9 mouse cellular contexts compared by ENCODE assay signal in the genomic region with DNA sequence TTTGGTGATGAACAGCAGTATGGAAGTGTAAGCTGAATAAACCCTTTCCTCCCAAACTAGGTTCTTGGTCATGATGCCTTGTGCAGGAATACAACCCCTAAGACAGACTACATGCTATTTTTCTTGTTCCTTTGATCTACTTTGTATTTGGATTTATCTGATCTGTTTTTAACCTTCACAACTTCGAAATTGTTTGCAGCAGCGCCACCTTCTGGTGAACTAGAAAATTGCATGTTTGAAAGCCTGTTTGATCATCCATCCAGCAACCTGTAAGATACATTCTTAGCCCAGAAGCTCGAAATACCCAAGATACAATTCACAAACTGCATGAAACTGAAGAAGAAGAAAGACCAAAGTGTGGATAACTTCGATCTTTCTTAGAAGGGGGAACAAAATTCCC. TPM values are rescaled to one million over a fixed set of nuclear protein-coding genes. Genes with fewer than 3 reads are reported as not detected.
DNase-seq lines count a peak whose midpoint lies in the region; ATAC-seq and TF ChIP-seq lines count a peak whose summit lies in the region.
"Had no signal": no experiment of that assay in that cellular context is flagged by ENCODE, and none has a peak within 500 bp of the region (broad histone marks: within the 10 kb centered on the region; RNA-seq: fewer than 3 reads in every experiment).

No protein-coding gene starts in this region.

- H3K4me1 ChIP-seq in liver, adult 2 months (ENCODE audit: control insufficient read depth, insufficient read depth, low read length) = no peaks in the 10 kb centered on the region
- no peaks in the 10 kb centered on the region for H3K4me1 ChIP-seq in liver, embryonic 11.5 days (replicated peaks; ENCODE audit: control insufficient read depth, insufficient read depth, low read length)
- no peaks in the 10 kb centered on the region for H3K4me1 ChIP-seq in limb, embryonic 10.5 days

- no peak overlapping the region for H3K9ac ChIP-seq in liver, adult 2 months (ENCODE audit: low read depth, low read length)
- no peak overlapping the region for H3K9ac ChIP-seq in liver, embryonic 11.5 days (ENCODE audit: low read depth, low read length)

- no peaks in the 10 kb centered on the region for H3K27me3 ChIP-seq in liver, adult 2 months (ENCODE audit: control insufficient read depth, insufficient read depth, low read length)
- H3K27me3 ChIP-seq in liver, embryonic 11.5 days (replicated peaks; ENCODE audit: control insufficient read depth, insufficient read depth, low read length) = no peaks in the 10 kb centered on the region; the same call in 1 of the 2 replicates
- H3K27me3 ChIP-seq in limb, embryonic 10.5 days (ENCODE audit: low read depth, poor library complexity, severe bottlenecking) = no peaks in the 10 kb centered on the region

- 3% methylated on average over 4 of the region's 4 CpGs for WGBS in liver, adult 2 months
- 11% methylated on average over 4 of the region's 4 CpGs for WGBS in liver, embryonic 11.5 days
- 19% methylated on average over 4 of the region's 4 CpGs for WGBS in limb, embryonic 10.5 days

- TF ChIP-seq CTCF in liver, adult 2 months (IDR thresholded peaks at IDR 0.05; ENCODE audit: low read depth, low read length) = no peak
- peak; percentile 42; the same call in 1 of the 2 replicates for TF ChIP-seq CTCF in brain, embryonic 14.5 days (IDR thresholded peaks at IDR 0.05; ENCODE audit: borderline replicate concordance, extremely low read depth, insufficient read depth, insufficient read length)

- peak; percentile 63 for DNase-seq in CD4-positive, CD25-positive, alpha-beta regulatory T cell, adult 2 months (ENCODE audit: low read depth, low spot score)
- DNase-seq in liver, adult 2 months (ENCODE audit: extremely low read depth, low read depth, low spot score) = peak; percentile 22
- DNase-seq in liver, embryonic 11.5 days (ENCODE audit: low spot score) = no peak
- DNase-seq in brain, embryonic 14.5 days (ENCODE audit: low read depth) = peak; percentile 69
- DNase-seq in frontal cortex, postnatal 36 days (ENCODE audit: low spot score in 2 of 2) = peak; percentile 40 to 69
- peak; percentile 53 for DNase-seq in limb, embryonic 10.5 days (ENCODE audit: low spot score)
- DNase-seq in skeletal muscle tissue, adult 2 months (ENCODE audit: low read depth, low spot score) = peak; percentile 7

- no peaks in the 10 kb centered on the region for H3K36me3 ChIP-seq in liver, adult 2 months (ENCODE audit: control insufficient read depth, insufficient read depth, low read length)
- H3K36me3 ChIP-seq in liver, embryonic 11.5 days (ENCODE audit: control insufficient read depth, insufficient read depth, low read length) = no peaks in the 10 kb centered on the region
- H3K36me3 ChIP-seq in limb, embryonic 10.5 days = no peaks in the 10 kb centered on the region

- no peak overlapping the region for H3K4me2 ChIP-seq in liver, embryonic 11.5 days

- no peak for TF ChIP-seq POLR2A in liver, adult 2 months (IDR thresholded peaks at IDR 0.05; ENCODE audit: extremely low read depth, insufficient read depth, low read length)
- TF ChIP-seq POLR2A in brain, embryonic 14.5 days (IDR thresholded peaks at IDR 0.05; ENCODE audit: borderline replicate concordance, extremely low read depth, insufficient read depth, insufficient read length, poor library complexity, severe bottlenecking) = no peak

- H3K9me3 ChIP-seq in liver, embryonic 11.5 days (ENCODE audit: control insufficient read depth, low read length) = no peaks in the 10 kb centered on the region
- H3K9me3 ChIP-seq in limb, embryonic 10.5 days (replicated peaks) = no peaks in the 10 kb centered on the region

- no peaks in the 10 kb centered on the region for H3K79me2 ChIP-seq in liver, adult 2 months (ENCODE audit: control insufficient read depth, insufficient read depth, low read length)

- ATAC-seq in CD4-positive, CD25-positive, alpha-beta regulatory T cell, adult 4 months = no peak
- no peak for ATAC-seq in liver, embryonic 11.5 days (replicated peaks; ENCODE audit: low FRiP score)

- no peak overlapping the region for H3K4me3 ChIP-seq in liver, adult 2 months (ENCODE audit: insufficient read depth, low read depth, low read length)
- H3K4me3 ChIP-seq in liver, embryonic 11.5 days (ENCODE audit: low read depth, low read length) = no peak overlapping the region
- no peak overlapping the region for H3K4me3 ChIP-seq in limb, embryonic 10.5 days

- no peak overlapping the region for H3K27ac ChIP-seq in liver, adult 2 months (replicated peaks; ENCODE audit: insufficient read depth, low read depth, low read length)
- no peak overlapping the region for H3K27ac ChIP-seq in liver, embryonic 11.5 days (ENCODE audit: low read depth, low read length)
- no peak overlapping the region for H3K27ac ChIP-seq in limb, embryonic 10.5 days

RNA-seq across cellular contexts. Expression of a gene that starts 35.2 kb away (rescaled TPM):
- polyA plus RNA-seq in CD4-positive, CD25-positive, alpha-beta regulatory T cell, adult 4 months (2017; shearing (Covaris generic)) = not detected
- total RNA-seq in liver, adult 2 months (2014; rRNA removed) = not detected in 2 replicates
- polyA plus RNA-seq in liver, adult 2 months (2012; rRNA removed) = not detected in 2 replicates
- 0.55 and 0.71 TPM in 2 replicates for polyA plus RNA-seq in liver, embryonic 11.5 days (2014; fragmentation: Nextera tagmentation; extraction: Ambion mirVana)
- polyA plus RNA-seq in brain, embryonic 14.5 days (2012; rRNA removed) = 3.8 and 5.5 TPM in 2 replicates
- 0.16 and 3.5 TPM in 2 replicates for polyA plus RNA-seq in limb, embryonic 10.5 days (2016; fragmentation: Nextera tagmentation; extraction: Ambion mirVana)
- total RNA-seq: heart, adult 18-20 months had no signal
